Mouse (Mus musculus) midbrain, embryonic 16.5 days (tissue): ENCODE measurements around the gene Prn. TPM values are rescaled to one million over a fixed set of nuclear protein-coding genes. Genes with fewer than 3 reads are reported as not detected.

Source experiments
- ATAC-seq: fragments of 200-750 bp; cut with Nextera tagmentation; 2 replicates; pipeline ENCODE4 v1.8.0; 2017; ENCODE audit warnings: moderate TSS enrichment
- H3K27ac ChIP-seq: fragments of 300-500 bp; sonication (generic); 2 replicates; pipeline ENCODE4 v1.5.1; 2014; ENCODE audit warnings: mild to moderate bottlenecking, low read length, mixed read lengths
- H3K27me3 ChIP-seq: fragments of 300-500 bp; sonication (generic); 2 replicates; pipeline ENCODE4 v1.6.1; 2014; ENCODE audit warnings: low read depth, low read length, mixed read lengths; ENCODE audit not compliant: control insufficient read depth, insufficient read depth
- H3K36me3 ChIP-seq: fragments of 300-500 bp; sonication (generic); 2 replicates; pipeline ENCODE4 v1.6.1; 2014; ENCODE audit warnings: mild to moderate bottlenecking, low read length, moderate library complexity, mixed read lengths; ENCODE audit not compliant: control insufficient read depth, insufficient read depth
- H3K4me1 ChIP-seq: fragments of 300-500 bp; sonication (generic); 2 replicates; pipeline ENCODE4 v1.6.1; 2014; ENCODE audit warnings: mild to moderate bottlenecking, low read length, mixed read lengths; ENCODE audit not compliant: control insufficient read depth, insufficient read depth
- H3K4me2 ChIP-seq: fragments of 300-500 bp; sonication (generic); 2 replicates; pipeline ENCODE4 v1.6.1; 2014; ENCODE audit warnings: mild to moderate bottlenecking, low read length, mixed read lengths
- H3K4me3 ChIP-seq: fragments of 300-500 bp; sonication (generic); 2 replicates; pipeline ENCODE4 v1.5.1; 2014; ENCODE audit warnings: low read depth, mild to moderate bottlenecking, low read length, moderate library complexity, mixed read lengths
- H3K9ac ChIP-seq: fragments of 300-500 bp; sonication (generic); 2 replicates; pipeline ENCODE4 v1.6.1; 2014; ENCODE audit warnings: low read depth, low read length, mixed read lengths
- H3K9me3 ChIP-seq: fragments of 300-500 bp; sonication (generic); replicated peaks from 2 replicates; pipeline ENCODE4 v1.6.1; 2014; ENCODE audit warnings: mild to moderate bottlenecking, low read length, mixed read lengths; ENCODE audit not compliant: control insufficient read depth, poor library complexity, severe bottlenecking
- WGBS: fragments of 180-500 bp; shearing (Covaris S2); extraction: QIAGEN DNeasy Blood & Tissue Kit; methylation state at CpG from one replicate; pipeline ENCODE4 v1.1.7; 2014; 5-methylcytosine and 5-hydroxymethylcytosine counted together
- polyA plus RNA-seq: library from polyadenylated mRNA; unstranded; fragments of >200 nt; fragmentation: Nextera tagmentation; extraction: Ambion mirVana; gene quantifications from 2 replicates; pipeline ENCODE4 v1.2.1, GENCODE M21; 2015

Prn gene
- polyA plus RNA-seq, 1 experiment from 2014 or later: not detected

GRCm38 (mm10) chr2:131911341-131911740 lies 1.6 kb downstream of the Prn start:
- WGBS: 37% methylated on average over 4 of the region's 4 CpGs
- Histone ChIP-seq H3K36me3 (peaks cover 6% of the 10 kb centered on the region), H3K4me2 (peak overlapping the region; percentile 80), H3K4me3 (peak overlapping the region; percentile 60), H3K27ac (0 out of 2 replicates have a peak overlapping the region, but pooled peaks have one; percentile 40), H3K27me3 (no peaks in the 10 kb centered on the region), H3K9me3 (no peaks in the 10 kb centered on the region), H3K4me1 (peaks cover 37% of the 10 kb centered on the region), H3K9ac (peak overlapping the region; percentile 31; the same call in 1 of the 2 replicates)
- ATAC-seq: no peak

GRCm38 (mm10) chr2:131912526-131913258 lies 2.9 kb downstream of the Prn start:
- Histone ChIP-seq H3K9me3 (no peaks in the 10 kb centered on the region; the same call in 1 of the 2 replicates), H3K4me3 (no peak overlapping the region), H3K27me3 (no peaks in the 10 kb centered on the region), H3K36me3 (peaks cover 15% of the 10 kb centered on the region), H3K4me1 (peaks cover 37% of the 10 kb centered on the region), H3K27ac (no peak overlapping the region), H3K4me2 (peak overlapping the region; percentile 80), H3K9ac (no peak overlapping the region)
- WGBS: 83% methylated on average over 8 of the region's 8 CpGs
- no peak for ATAC-seq

- no peak overlapping the region for H3K27ac ChIP-seq
- peaks cover 11% of the 10 kb centered on the region; the same call in 1 of the 2 replicates for H3K4me1 ChIP-seq
- peaks cover 12% of the 10 kb centered on the region for H3K36me3 ChIP-seq
- 73% methylated on average over 7 of the region's 7 CpGs for WGBS
- ATAC-seq: peak; percentile 25; the same call in 1 of the 2 replicates
- H3K4me2 ChIP-seq: no peak overlapping the region
- no peaks in the 10 kb centered on the region for H3K9me3 ChIP-seq
- no peak overlapping the region for H3K4me3 ChIP-seq
- H3K27me3 ChIP-seq: no peaks in the 10 kb centered on the region
- H3K9ac ChIP-seq: no peak overlapping the region
These were observed 22.6 kb downstream of the Prn start for GRCm38 (mm10) chr2:131932275-131932902.

GRCm38 (mm10) chr2:131933013-131933412 lies 23.3 kb downstream of the Prn start:
- Histone ChIP-seq H3K27ac (0 out of 2 replicates have a peak overlapping the region, but pooled peaks have one; percentile 2), H3K9ac (no peak overlapping the region), H3K4me3 (no peak overlapping the region), H3K9me3 (no peaks in the 10 kb centered on the region), H3K36me3 (peaks cover 13% of the 10 kb centered on the region), H3K4me2 (no peak overlapping the region), H3K4me1 (peaks cover 11% of the 10 kb centered on the region; the same call in 1 of the 2 replicates), H3K27me3 (no peaks in the 10 kb centered on the region)
- WGBS: 30% methylated on average over 6 of the region's 6 CpGs
- ATAC-seq: no peak

- H3K4me2 ChIP-seq: no peak overlapping the region
- H3K27ac ChIP-seq: peak overlapping the region; percentile 2; the same call in 1 of the 2 replicates
- no peaks in the 10 kb centered on the region for H3K27me3 ChIP-seq
- no peak; the same call in 1 of the 2 replicates for ATAC-seq
- no peaks in the 10 kb centered on the region for H3K9me3 ChIP-seq
- H3K9ac ChIP-seq: no peak overlapping the region
- 49% methylated on average over 3 of the region's 3 CpGs for WGBS
- peaks cover 13% of the 10 kb centered on the region for H3K36me3 ChIP-seq
- H3K4me1 ChIP-seq: peaks cover 11% of the 10 kb centered on the region; the same call in 1 of the 2 replicates
- no peak overlapping the region for H3K4me3 ChIP-seq
These were observed 23.8 kb downstream of the Prn start for GRCm38 (mm10) chr2:131933598-131933997.

- Histone ChIP-seq H3K27ac (no peak overlapping the region), H3K9me3 (no peaks in the 10 kb centered on the region), H3K27me3 (no peaks in the 10 kb centered on the region), H3K36me3 (peaks cover 13% of the 10 kb centered on the region), H3K4me2 (no peak overlapping the region), H3K4me1 (peaks cover 11% of the 10 kb centered on the region; the same call in 1 of the 2 replicates), H3K9ac (no peak overlapping the region), H3K4me3 (no peak overlapping the region)
- ATAC-seq: no peak
- WGBS: 100% methylated on average over 2 of the region's 2 CpGs
These were observed 24.5 kb downstream of the Prn start for GRCm38 (mm10) chr2:131934243-131934642.

GRCm38 (mm10) chr2:131935390-131936105 lies 25.8 kb downstream of the Prn start:
- no peak overlapping the region for H3K4me2 ChIP-seq
- WGBS: 89% methylated on average over 10 of the region's 10 CpGs
- no peak overlapping the region for H3K4me3 ChIP-seq
- H3K36me3 ChIP-seq: peaks cover 13% of the 10 kb centered on the region
- H3K27ac ChIP-seq: no peak overlapping the region
- no peak for ATAC-seq
- H3K4me1 ChIP-seq: peaks cover 11% of the 10 kb centered on the region; the same call in 1 of the 2 replicates
- no peaks in the 10 kb centered on the region for H3K27me3 ChIP-seq
- no peak overlapping the region for H3K9ac ChIP-seq
- no peaks in the 10 kb centered on the region for H3K9me3 ChIP-seq

GRCm38 (mm10) chr2:131936410-131936809 lies 26.7 kb downstream of the Prn start:
- H3K4me2 ChIP-seq: no peak overlapping the region
- WGBS: 96% methylated on average over 10 of the region's 10 CpGs

More at GRCm38 (mm10) chr2:131936410-131936809, 26.7 kb downstream of the Prn start:
- Histone ChIP-seq H3K27ac (no peak overlapping the region), H3K4me1 (peaks cover 11% of the 10 kb centered on the region; the same call in 1 of the 2 replicates), H3K4me3 (no peak overlapping the region), H3K9me3 (no peaks in the 10 kb centered on the region), H3K36me3 (peaks cover 13% of the 10 kb centered on the region), H3K27me3 (no peaks in the 10 kb centered on the region), H3K9ac (no peak overlapping the region)
- no peak for ATAC-seq
